Mouse (Mus musculus) MEL (cell line): ENCODE data around the gene Hfe. TPM values are rescaled to one million over a fixed set of nuclear protein-coding genes. Genes with fewer than 3 reads are reported as not detected.

ENCODE experiments used
- DNase-seq: peaks from one replicate; pipeline ENCODE4 v3.0.0; 2011; ENCODE audit warnings: low read depth, low spot score
- H3K27ac ChIP-seq: 2 replicates; pipeline ENCODE4 v1.5.1; 2012; ENCODE audit warnings: low read depth, mild to moderate bottlenecking, control low read depth, low read length, moderate library complexity; ENCODE audit not compliant: control insufficient read depth
- H3K27me3 ChIP-seq, 2 experiments: fragments of 150-350 bp in 1 of 2; sonication (generic) in 1 of 2; 2 replicates each; pipeline ENCODE4 v1.6.1; 2012; ENCODE audit warnings: low read length in 2 of 2, mild to moderate bottlenecking in 2 of 2, improper control_type of control experiment in 1 of 2, moderate library complexity in 1 of 2; ENCODE audit not compliant: insufficient read depth in 2 of 2, control insufficient read depth in 1 of 2
- H3K36me3 ChIP-seq, 2 experiments: 2 replicates each; pipeline ENCODE4 v1.6.1; 2012 to 2014; ENCODE audit warnings: low read length in 2 of 2, improper control_type of control experiment in 1 of 2, inconsistent platforms in 1 of 2, mild to moderate bottlenecking in 1 of 2; ENCODE audit not compliant: insufficient read depth in 2 of 2, control insufficient read depth in 1 of 2
- H3K4me1 ChIP-seq, 2 experiments: fragments of 150-350 bp in 1 of 2; sonication (generic) in 1 of 2; 2 replicates each; pipeline ENCODE4 v1.6.1; 2012; ENCODE audit warnings: low read length in 2 of 2, improper control_type of control experiment in 1 of 2, mild to moderate bottlenecking in 1 of 2; ENCODE audit not compliant: insufficient read depth in 2 of 2, control insufficient read depth in 1 of 2
- H3K4me3 ChIP-seq, 2 experiments: fragments of 150-350 bp in 1 of 2; sonication (generic) in 1 of 2; 2 replicates each; pipeline ENCODE4 v1.5.1; 2012; ENCODE audit warnings: low read depth in 2 of 2, low read length in 2 of 2, mild to moderate bottlenecking in 2 of 2, moderate library complexity in 2 of 2, control low read depth in 1 of 2, improper control_type of control experiment in 1 of 2; ENCODE audit not compliant: control insufficient read depth in 1 of 2, insufficient read depth in 1 of 2
- H3K79me2 ChIP-seq: 2 replicates; pipeline ENCODE4 v1.6.1; 2012; ENCODE audit warnings: mild to moderate bottlenecking, low read length, moderate library complexity; ENCODE audit not compliant: control insufficient read depth, poor library complexity, insufficient read depth
- H3K9ac ChIP-seq: 2 replicates; pipeline ENCODE4 v1.6.1; 2012; ENCODE audit warnings: low read depth, mild to moderate bottlenecking, control low read depth, low read length, moderate library complexity; ENCODE audit not compliant: control insufficient read depth, poor library complexity, severe bottlenecking
- H3K9me3 ChIP-seq: fragments of 150-350 bp; sonication (generic); replicated peaks from 2 replicates; pipeline ENCODE4 v1.6.1; 2012; ENCODE audit warnings: mild to moderate bottlenecking, low read length, improper control_type of control experiment, moderate library complexity; ENCODE audit not compliant: insufficient read depth
- CHD1 ChIP-seq: IDR thresholded peaks from 2 replicates; pipeline ENCODE4 v1.6.1; 2012; ENCODE audit warnings: low read depth, mild to moderate bottlenecking, inconsistent platforms, low read length, improper control_type of control experiment
- E2F4 ChIP-seq: IDR thresholded peaks from 2 replicates; pipeline ENCODE4 v1.6.1; 2011; ENCODE audit warnings: low read depth, low read length, improper control_type of control experiment, borderline replicate concordance
- GABPA ChIP-seq: IDR thresholded peaks from 2 replicates; pipeline ENCODE4 v1.6.1; 2012; ENCODE audit warnings: low read depth, mild to moderate bottlenecking, inconsistent platforms, low read length, improper control_type of control experiment, moderate library complexity
- HCFC1 ChIP-seq: IDR thresholded peaks from 2 replicates; pipeline ENCODE4 v1.6.1; 2012; ENCODE audit warnings: low read depth, mild to moderate bottlenecking, inconsistent platforms, low read length, improper control_type of control experiment, moderate library complexity
- JUND ChIP-seq: IDR thresholded peaks from 2 replicates; pipeline ENCODE4 v1.6.1; 2011; ENCODE audit warnings: low read depth, mild to moderate bottlenecking, improper control_type of control experiment, low read length
- KAT2A ChIP-seq: conservative IDR thresholded peaks from 2 replicates; pipeline ENCODE4 v1.6.1; 2012; ENCODE audit warnings: low read depth, low read length, improper control_type of control experiment, inconsistent platforms
- MAX ChIP-seq: IDR thresholded peaks from 2 replicates; pipeline ENCODE4 v1.6.1; 2011; ENCODE audit warnings: low read length, improper control_type of control experiment
- MAZ ChIP-seq: IDR thresholded peaks from 2 replicates; pipeline ENCODE4 v1.6.1; 2012; ENCODE audit warnings: low read depth, mild to moderate bottlenecking, inconsistent platforms, low read length, improper control_type of control experiment
- MEF2A ChIP-seq: IDR thresholded peaks from 2 replicates; pipeline ENCODE4 v1.6.1; 2014; ENCODE audit warnings: low read depth, mild to moderate bottlenecking, inconsistent platforms, low read length, improper control_type of control experiment; ENCODE audit not compliant: poor library complexity, insufficient replicate concordance, severe bottlenecking; ENCODE audit errors: extremely low read depth
- NELFE ChIP-seq: IDR thresholded peaks from 2 replicates; pipeline ENCODE4 v1.6.1; 2011; ENCODE audit warnings: low read depth, low read length, improper control_type of control experiment
- POLR2AphosphoS5 ChIP-seq: IDR thresholded peaks from 2 replicates; pipeline ENCODE4 v1.6.1; 2012; ENCODE audit warnings: low read depth, borderline replicate concordance, mild to moderate bottlenecking, inconsistent platforms, low read length, moderate library complexity, mixed read lengths
- SIN3A ChIP-seq: IDR thresholded peaks from 2 replicates; pipeline ENCODE4 v1.6.1; 2012; ENCODE audit warnings: low read length, improper control_type of control experiment, inconsistent platforms
- TAL1 ChIP-seq: IDR thresholded peaks from 2 replicates; pipeline ENCODE4 v1.6.1; 2012; ENCODE audit warnings: mild to moderate bottlenecking, inconsistent platforms, low read length, moderate library complexity, mixed read lengths
- TBP ChIP-seq: IDR thresholded peaks from 2 replicates; pipeline ENCODE4 v1.8.0; 2011; ENCODE audit warnings: low read depth, low read length, improper control_type of control experiment
- UBTF ChIP-seq: IDR thresholded peaks from 2 replicates; pipeline ENCODE4 v1.6.1; 2012; ENCODE audit warnings: low read depth, mild to moderate bottlenecking, inconsistent platforms, low read length, improper control_type of control experiment, moderate library complexity, borderline replicate concordance; ENCODE audit not compliant: insufficient read depth
- USF1 ChIP-seq: IDR thresholded peaks from 2 replicates; pipeline ENCODE4 v1.6.1; 2014; ENCODE audit warnings: low read depth, mild to moderate bottlenecking, inconsistent platforms, low read length, improper control_type of control experiment, moderate library complexity
- ZMIZ1 ChIP-seq: IDR thresholded peaks from 2 replicates; pipeline ENCODE4 v1.6.1; 2012; ENCODE audit warnings: low read depth, mild to moderate bottlenecking, inconsistent platforms, low read length, improper control_type of control experiment, moderate library complexity
- polyA plus RNA-seq, 2 experiments: library from polyadenylated mRNA; stranded (reverse) in 1 of 2; unstranded in 1 of 2; fragments of >175 nt in 1 of 2; fragments of >200 nt in 1 of 2; gene quantifications; 2 replicates each; pipeline versions ENCODE4 v1.2.1 to v1.2.4; 2012; ENCODE audit warnings: low replicate concordance in 2 of 2, low read depth in 1 of 2; ENCODE audit not compliant: insufficient read length in 2 of 2, insufficient read depth in 1 of 2, missing spikeins in 1 of 2
- total RNA-seq: library from RNA; depleted of rRNA; stranded (reverse); fragments of 300-350 nt; gene quantifications from 2 replicates; pipeline ENCODE4 v1.2.3, GENCODE M21; 2012

The Hfe gene
- total and polyA plus RNA-seq, 3 experiments, result not detected

GRCm38 (mm10) chr13:23689459-23689858, 21.2 kb downstream of the Hfe start:
- TF ChIP-seq TBP, result no peak
- no peak for TF ChIP-seq ZMIZ1
- TF ChIP-seq TAL1, result peak; percentile 59
- TF ChIP-seq, all 39 proteins: peak for 1
- peaks cover 0 to 12% of the 10 kb centered on the region in 2 experiments; a peak in 1 of 4 replicates for H3K4me1 ChIP-seq
- H3K27ac ChIP-seq, result no peak overlapping the region
- no peak overlapping the region for H3K4me3 ChIP-seq
- H3K79me2 ChIP-seq, result no peaks in the 10 kb centered on the region; the same call in 1 of the 2 replicates
- H3K36me3 ChIP-seq, result peaks cover 0 to 12% of the 10 kb centered on the region in 2 experiments; a peak in 2 of 4 replicates
- no peaks in the 10 kb centered on the region for H3K9me3 ChIP-seq
- H3K9ac ChIP-seq, result no peak overlapping the region
- no peaks in the 10 kb centered on the region for H3K27me3 ChIP-seq
- DNase-seq, result no peak

- Histone ChIP-seq H3K36me3 (peaks cover 0 to 12% of the 10 kb centered on the region in 2 experiments; a peak in 2 of 4 replicates), H3K79me2 (no peaks in the 10 kb centered on the region; the same call in 1 of the 2 replicates), H3K27ac (no peak overlapping the region), H3K9me3 (no peaks in the 10 kb centered on the region), H3K9ac (no peak overlapping the region), H3K4me1 (peaks cover 0 to 11% of the 10 kb centered on the region in 2 experiments; a peak in 1 of 4 replicates), H3K4me3 (no peak overlapping the region), H3K27me3 (no peaks in the 10 kb centered on the region)
- TF ChIP-seq CHD1 (no peak), MEF2A (no peak), MAX (no peak), USF1 (no peak), SIN3A (no peak), GABPA (no peak), KAT2A (no peak), E2F4 (no peak), NELFE (no peak), MAZ (no peak), HCFC1 (no peak), UBTF (no peak), JUND (no peak), POLR2AphosphoS5 (no peak)
- no peak for DNase-seq
These were observed 21.7 kb downstream of the Hfe start for GRCm38 (mm10) chr13:23688956-23689355.
